Comparison of ENCODE assay signal across 26 mouse cellular contexts in the genomic region with DNA sequence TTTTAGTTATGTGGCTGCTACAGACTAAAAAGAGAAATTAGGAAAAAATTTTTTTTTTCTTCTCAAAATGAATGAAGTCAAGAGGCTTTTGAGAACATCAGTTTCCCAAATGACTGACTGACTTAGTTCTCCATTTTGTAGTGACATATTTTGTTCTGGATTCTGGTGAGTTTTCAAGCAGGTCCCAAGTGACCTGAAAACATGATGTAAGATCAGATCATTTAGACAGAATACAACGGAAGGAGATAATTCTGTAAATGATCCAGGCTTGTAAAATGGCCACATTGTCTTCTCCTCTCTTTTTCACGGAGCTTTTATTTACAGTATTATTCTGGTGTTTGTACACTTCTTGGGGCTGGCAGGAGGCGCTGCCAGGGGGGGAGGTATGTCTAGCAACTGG.
"Had no signal": no experiment of that assay in that cellular context is flagged by ENCODE, and none has a peak within 500 bp of the region (broad histone marks: within the 10 kb centered on the region; RNA-seq: fewer than 3 reads in every experiment).

No protein-coding gene starts in this region.

- H3K27me3 ChIP-seq: heart, embryonic 13.5 days; heart, embryonic 15.5 days; hindbrain, embryonic 12.5 days; intestine, embryonic 15.5 days; limb, embryonic 13.5 days; limb, embryonic 15.5 days; liver, embryonic 12.5 days had no signal

- H3K9ac ChIP-seq: heart, embryonic 13.5 days; heart, embryonic 15.5 days; hindbrain, embryonic 12.5 days; hindbrain, embryonic 14.5 days; intestine, embryonic 15.5 days; limb, embryonic 13.5 days; limb, embryonic 15.5 days; liver, embryonic 12.5 days; liver, embryonic 14.5 days had no signal

- H3K4me2 ChIP-seq: heart, embryonic 11.5 days; heart, embryonic 13.5 days; heart, embryonic 15.5 days; hindbrain, embryonic 12.5 days; hindbrain, embryonic 14.5 days; intestine, embryonic 15.5 days; limb, embryonic 13.5 days; limb, embryonic 15.5 days; liver, embryonic 12.5 days had no signal

- H3K4me1 ChIP-seq: intestine, embryonic 15.5 days had no signal

- ATAC-seq: hindbrain, embryonic 16.5 days; inflammation-experienced regulatory T-cells, adult 6 months; intestine, embryonic 15.5 days; intestine, postnatal 0 days; liver, embryonic 12.5 days had no signal

- DNase-seq: gastrocnemius, postnatal 14 days; heart, adult 18-20 months; heart, postnatal 14 days; heart, postnatal 36 days; kidney, adult 18-20 months; kidney, adult 8-10 months; kidney, postnatal 14 days; kidney, postnatal 36 days; layer of hippocampus, adult 9-11 months; layer of hippocampus, postnatal 36 days; left cerebral cortex, postnatal 4 days had no signal

- H3K4me3 ChIP-seq: heart, embryonic 13.5 days; heart, embryonic 15.5 days; hindbrain, embryonic 10.5 days; hindbrain, embryonic 12.5 days; intestine, embryonic 15.5 days; limb, embryonic 13.5 days; limb, embryonic 15.5 days; liver, embryonic 12.5 days had no signal

- H3K36me3 ChIP-seq: heart, embryonic 13.5 days; heart, embryonic 15.5 days; hindbrain, embryonic 10.5 days; hindbrain, embryonic 12.5 days; intestine, embryonic 15.5 days; limb, embryonic 13.5 days; limb, embryonic 15.5 days; liver, embryonic 12.5 days had no signal

- H3K9me3 ChIP-seq: heart, embryonic 13.5 days; heart, embryonic 15.5 days; hindbrain, embryonic 10.5 days; hindbrain, embryonic 12.5 days; intestine, embryonic 15.5 days; limb, embryonic 15.5 days; liver, embryonic 12.5 days had no signal

- H3K27ac ChIP-seq: heart, embryonic 13.5 days; heart, embryonic 15.5 days; hindbrain, embryonic 10.5 days; hindbrain, embryonic 12.5 days; hindbrain, embryonic 14.5 days; intestine, embryonic 15.5 days; kidney, postnatal 0 days; limb, embryonic 13.5 days; limb, embryonic 15.5 days; liver, embryonic 12.5 days; liver, embryonic 14.5 days had no signal
